Mouse (Mus musculus) hindbrain, embryonic 11.5 days (tissue): ENCODE measurements around the gene Adprm. TPM values are rescaled to one million over a fixed set of nuclear protein-coding genes. Genes with fewer than 3 reads are reported as not detected.
A peak's percentile ranks its signal among the peaks of the same experiment; 100 is the strongest.

Experiments
- ATAC-seq: fragments of 200-750 bp; cut with Nextera tagmentation; 2 replicates; pipeline ENCODE4 v1.8.0; 2017; ENCODE audit warnings: mild to moderate bottlenecking, moderate TSS enrichment, moderate library complexity; ENCODE audit not compliant: low FRiP score
- DNase-seq: peaks from one replicate; pipeline ENCODE4 v3.0.0-alpha.2; 2015; ENCODE audit warnings: low spot score
- H3K27ac ChIP-seq: fragments of 300-500 bp; sonication (generic); 2 replicates; pipeline ENCODE4 v1.5.1; 2014; ENCODE audit warnings: mild to moderate bottlenecking, low read depth, low read length
- H3K27me3 ChIP-seq: fragments of 300-500 bp; sonication (generic); 2 replicates; pipeline ENCODE4 v1.6.1; 2014; ENCODE audit warnings: mild to moderate bottlenecking, low read length, moderate library complexity, mixed read lengths; ENCODE audit not compliant: control insufficient read depth, insufficient read depth
- H3K36me3 ChIP-seq: fragments of 300-500 bp; sonication (generic); 2 replicates; pipeline ENCODE4 v1.6.1; 2014; ENCODE audit warnings: mild to moderate bottlenecking, low read length, moderate library complexity, mixed read lengths; ENCODE audit not compliant: control insufficient read depth, insufficient read depth
- H3K4me1 ChIP-seq: fragments of 300-500 bp; sonication (generic); replicated peaks from 2 replicates; pipeline ENCODE4 v1.6.1; 2014; ENCODE audit warnings: low read length, mixed read lengths; ENCODE audit not compliant: control insufficient read depth, insufficient read depth
- H3K4me2 ChIP-seq: fragments of 300-500 bp; sonication (generic); replicated peaks from 2 replicates; pipeline ENCODE4 v1.6.1; 2014; ENCODE audit warnings: mild to moderate bottlenecking, low read depth, low read length
- H3K4me3 ChIP-seq: fragments of 300-500 bp; sonication (generic); 2 replicates; pipeline ENCODE4 v1.5.1; 2014; ENCODE audit warnings: low read depth, low read length
- H3K9ac ChIP-seq: fragments of 300-500 bp; sonication (generic); 2 replicates; pipeline ENCODE4 v1.6.1; 2014; ENCODE audit warnings: low read depth, low read length
- H3K9me3 ChIP-seq: fragments of 300-500 bp; sonication (generic); 2 replicates; pipeline ENCODE4 v1.6.1; 2016; ENCODE audit warnings: low read length; ENCODE audit not compliant: control insufficient read depth
- WGBS: fragments of 180-500 bp; shearing (Covaris S2); extraction: QIAGEN DNeasy Blood & Tissue Kit; methylation state at CpG from one replicate; pipeline ENCODE4 v1.1.7; 2014; 5-methylcytosine and 5-hydroxymethylcytosine counted together
- polyA plus RNA-seq: library from polyadenylated mRNA; unstranded; fragments of >200 nt; fragmentation: Nextera tagmentation; extraction: Ambion mirVana; gene quantifications from 2 replicates; pipeline ENCODE4 v1.2.1, GENCODE M21; 2014

Gene Adprm
- polyA plus RNA-seq, 1 experiment from 2014 or later: 39.0 TPM

DNA sequence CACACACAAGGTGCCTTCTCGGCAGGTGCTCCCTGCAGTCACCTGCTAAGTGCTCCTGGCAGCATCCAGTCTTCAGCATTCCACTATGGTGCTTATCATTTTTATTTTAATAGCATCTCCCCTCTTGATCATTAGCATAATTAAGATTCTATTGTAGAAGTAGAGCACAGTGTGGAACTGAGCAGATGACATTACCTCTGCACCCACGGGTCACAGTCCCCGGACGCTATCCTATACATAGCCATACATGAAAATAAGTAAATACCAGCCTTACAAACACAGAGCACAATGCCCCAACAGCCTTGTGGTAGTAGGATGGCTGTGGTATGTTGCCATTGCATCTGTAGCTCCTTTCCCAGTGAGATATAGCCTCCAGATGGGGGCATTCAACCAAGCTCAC, 43.9 kb downstream of the Adprm start:
- Histone ChIP-seq H3K4me3 (no peak overlapping the region), H3K9me3 (no peaks in the 10 kb centered on the region), H3K27ac (no peak overlapping the region), H3K27me3 (no peaks in the 10 kb centered on the region), H3K9ac (no peak overlapping the region), H3K4me2 (no peak overlapping the region), H3K4me1 (no peaks in the 10 kb centered on the region), H3K36me3 (no peaks in the 10 kb centered on the region)
- DNase-seq (no peak), ATAC-seq (no peak)
- WGBS: 93% methylated on average over 4 of the region's 4 CpGs

DNA sequence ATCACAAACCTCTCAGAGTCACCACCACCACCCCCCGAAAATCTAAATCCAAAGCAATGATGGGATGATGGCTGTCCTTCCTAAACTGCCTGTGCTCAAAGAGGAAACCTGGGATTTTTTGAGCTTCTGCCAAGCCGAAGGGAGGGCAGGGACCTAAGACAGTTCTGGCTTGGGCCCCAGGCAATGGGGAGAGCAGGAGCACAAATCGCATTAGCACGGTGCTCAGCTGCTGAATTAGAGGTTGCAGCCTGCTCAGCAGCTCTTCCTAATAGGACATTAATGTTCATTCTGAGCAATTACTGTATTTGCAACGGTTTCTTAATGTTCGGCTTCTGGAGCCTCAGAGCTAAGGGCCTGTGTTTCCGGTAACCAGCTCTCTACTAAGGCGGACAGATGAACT, 44.4 kb downstream of the Adprm start:
- no peaks in the 10 kb centered on the region for H3K4me1 ChIP-seq
- H3K9ac ChIP-seq: no peak overlapping the region
- no peaks in the 10 kb centered on the region for H3K36me3 ChIP-seq
- H3K27me3 ChIP-seq: no peaks in the 10 kb centered on the region
- DNase-seq: no peak
- no peak overlapping the region for H3K4me3 ChIP-seq
- ATAC-seq: no peak
- H3K27ac ChIP-seq: no peak overlapping the region
- H3K4me2 ChIP-seq: no peak overlapping the region
- H3K9me3 ChIP-seq: no peaks in the 10 kb centered on the region
- 70% methylated on average over 8 of the region's 8 CpGs for WGBS

GRCm38 (mm10) chr11:67002911-67003310, 49.5 kb downstream of the Adprm start:
- Histone ChIP-seq H3K9ac (no peak overlapping the region), H3K4me3 (no peak overlapping the region), H3K4me2 (no peak overlapping the region), H3K27ac (no peak overlapping the region), H3K4me1 (no peaks in the 10 kb centered on the region; the same call in 1 of the 2 replicates), H3K9me3 (no peaks in the 10 kb centered on the region), H3K36me3 (no peaks in the 10 kb centered on the region), H3K27me3 (no peaks in the 10 kb centered on the region)
- DNase-seq (no peak), ATAC-seq (no peak)
- 66% methylated on average over 2 of the region's 2 CpGs for WGBS

DNA sequence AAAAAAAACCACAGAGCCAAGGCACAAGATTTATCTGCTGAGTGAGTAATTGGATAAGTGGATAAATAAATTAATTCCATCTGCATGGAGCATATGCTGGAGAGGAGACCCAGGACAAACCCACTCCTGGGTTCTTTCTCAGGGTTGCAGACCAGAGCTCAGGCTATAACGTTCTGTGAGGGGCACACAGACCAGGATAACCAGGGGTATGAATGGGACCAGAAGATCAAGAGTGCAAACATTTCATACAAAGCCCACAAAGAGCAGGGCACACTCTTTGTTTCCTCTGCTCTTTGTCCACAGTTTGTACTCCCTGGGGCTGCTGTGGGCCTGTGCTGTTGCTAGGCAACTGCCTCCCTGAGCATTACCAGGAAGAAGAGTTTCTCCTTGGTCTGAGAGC, 50.7 kb downstream of the Adprm start:
- no peaks in the 10 kb centered on the region; the same call in 1 of the 2 replicates for H3K4me1 ChIP-seq
- no peaks in the 10 kb centered on the region for H3K9me3 ChIP-seq
- H3K27me3 ChIP-seq: no peaks in the 10 kb centered on the region
- H3K36me3 ChIP-seq: no peaks in the 10 kb centered on the region
- H3K9ac ChIP-seq: no peak overlapping the region
- peak; percentile 56 for ATAC-seq
- H3K27ac ChIP-seq: 0 out of 2 replicates have a peak overlapping the region, but pooled peaks have one; percentile 17
- DNase-seq: peak; percentile 67
- no peak overlapping the region for H3K4me3 ChIP-seq
- WGBS: 22% methylated on average over 1 of the region's 1 CpGs
- no peak overlapping the region for H3K4me2 ChIP-seq

DNA sequence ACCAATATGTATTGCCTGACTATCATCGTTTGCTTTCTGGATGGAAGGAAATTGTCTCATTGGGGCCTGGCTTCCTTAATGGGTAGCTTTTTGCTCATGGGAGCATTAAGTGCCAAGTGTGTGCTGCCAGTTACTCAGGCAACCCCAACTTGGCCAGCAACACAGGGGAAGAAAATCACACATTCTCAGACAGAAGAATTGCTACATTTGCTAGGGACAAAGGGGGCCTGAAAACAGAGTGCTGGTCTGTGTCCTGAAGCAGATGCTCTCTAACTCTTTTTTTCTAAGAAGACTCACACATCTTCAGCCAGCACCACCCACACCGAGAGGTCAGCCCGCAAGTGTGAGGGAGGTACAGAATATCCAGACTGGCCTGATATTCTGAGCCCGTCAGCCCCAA, 51.7 kb downstream of the Adprm start:
- DNase-seq (no peak), ATAC-seq (no peak)
- Histone ChIP-seq H3K4me1 (no peaks in the 10 kb centered on the region; the same call in 1 of the 2 replicates), H3K27ac (no peak overlapping the region), H3K36me3 (no peaks in the 10 kb centered on the region), H3K9me3 (no peaks in the 10 kb centered on the region), H3K4me3 (no peak overlapping the region), H3K27me3 (no peaks in the 10 kb centered on the region), H3K9ac (no peak overlapping the region), H3K4me2 (no peak overlapping the region)
- 75% methylated on average over 4 of the region's 4 CpGs for WGBS

GRCm38 (mm10) chr11:66998467-66999403, 53.7 kb downstream of the Adprm start:
- Histone ChIP-seq H3K4me1 (no peaks in the 10 kb centered on the region; the same call in 1 of the 2 replicates), H3K4me3 (no peak overlapping the region), H3K4me2 (no peak overlapping the region), H3K9me3 (no peaks in the 10 kb centered on the region), H3K27me3 (no peaks in the 10 kb centered on the region), H3K36me3 (no peaks in the 10 kb centered on the region), H3K9ac (no peak overlapping the region), H3K27ac (no peak overlapping the region)
- DNase-seq (no peak), ATAC-seq (no peak)
- WGBS: 86% methylated on average over 14 of the region's 14 CpGs

DNA sequence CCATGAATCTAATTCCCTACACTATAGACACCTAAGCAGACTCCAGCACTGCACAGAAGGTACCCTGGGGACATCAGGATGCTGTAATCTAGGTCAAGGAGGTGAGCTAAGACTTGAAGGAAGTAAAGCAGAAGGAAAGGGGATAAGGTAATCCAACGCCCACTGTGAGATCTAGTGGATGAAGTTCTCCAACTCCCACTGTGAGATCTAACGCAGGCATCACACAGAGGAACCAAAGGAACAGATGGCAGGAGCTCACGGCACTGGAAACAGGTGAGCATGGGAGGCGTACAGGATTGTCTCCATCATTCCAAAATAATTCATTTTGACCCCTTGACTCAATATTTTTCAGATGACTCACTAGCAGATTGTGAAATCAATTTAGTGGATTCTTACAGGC, 55.9 kb downstream of the Adprm start:
- Histone ChIP-seq H3K9me3 (no peaks in the 10 kb centered on the region), H3K9ac (no peak overlapping the region), H3K4me3 (no peak overlapping the region), H3K4me2 (no peak overlapping the region), H3K4me1 (no peaks in the 10 kb centered on the region; the same call in 1 of the 2 replicates), H3K27ac (no peak overlapping the region), H3K27me3 (no peaks in the 10 kb centered on the region), H3K36me3 (no peaks in the 10 kb centered on the region)
- ATAC-seq: no peak
- DNase-seq: no peak
- 79% methylated on average over 4 of the region's 4 CpGs for WGBS

GRCm38 (mm10) chr11:66993674-66994073, 58.7 kb downstream of the Adprm start:
- Histone ChIP-seq H3K36me3 (no peaks in the 10 kb centered on the region), H3K27me3 (no peaks in the 10 kb centered on the region), H3K4me3 (no peak overlapping the region), H3K27ac (no peak overlapping the region), H3K4me1 (no peaks in the 10 kb centered on the region), H3K4me2 (no peak overlapping the region), H3K9ac (no peak overlapping the region), H3K9me3 (no peaks in the 10 kb centered on the region)
- no peak for DNase-seq
- ATAC-seq: no peak
- 67% methylated on average over 1 of the region's 1 CpGs for WGBS

DNA sequence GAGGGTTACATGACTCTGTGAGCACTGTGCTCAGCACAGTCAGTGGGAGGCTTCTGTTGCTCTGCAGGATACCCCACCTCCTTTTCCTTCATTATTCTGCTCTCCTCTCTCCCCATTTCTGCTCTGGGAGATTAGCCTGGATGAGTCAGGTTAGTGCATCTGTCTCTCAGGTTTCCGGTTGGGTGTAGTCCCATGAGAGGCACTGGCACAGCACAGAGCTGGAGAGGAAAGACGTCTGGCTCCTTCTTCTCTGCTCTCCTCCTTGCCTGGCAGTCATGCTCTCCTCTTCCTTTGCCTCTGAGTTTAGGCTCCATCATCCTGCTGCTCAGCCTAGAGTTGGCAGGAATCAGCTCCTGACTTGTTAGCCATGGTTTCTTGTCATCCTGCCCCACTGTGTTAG, 60.2 kb downstream of the Adprm start:
- Histone ChIP-seq H3K4me2 (no peak overlapping the region), H3K9ac (no peak overlapping the region), H3K9me3 (no peaks in the 10 kb centered on the region), H3K36me3 (no peaks in the 10 kb centered on the region), H3K27ac (no peak overlapping the region), H3K27me3 (no peaks in the 10 kb centered on the region), H3K4me3 (no peak overlapping the region), H3K4me1 (no peaks in the 10 kb centered on the region)
- ATAC-seq (no peak), DNase-seq (no peak)
- WGBS: 76% methylated on average over 2 of the region's 2 CpGs
